Mouse (Mus musculus): ENCODE data around the gene Cldn12. TPM values are rescaled to one million over a fixed set of nuclear protein-coding genes. Genes with fewer than 3 reads are reported as not detected.

Cldn12 gene
- polyA plus RNA-seq, 1 experiment from 2014 or later: 24.6 TPM

DNA sequence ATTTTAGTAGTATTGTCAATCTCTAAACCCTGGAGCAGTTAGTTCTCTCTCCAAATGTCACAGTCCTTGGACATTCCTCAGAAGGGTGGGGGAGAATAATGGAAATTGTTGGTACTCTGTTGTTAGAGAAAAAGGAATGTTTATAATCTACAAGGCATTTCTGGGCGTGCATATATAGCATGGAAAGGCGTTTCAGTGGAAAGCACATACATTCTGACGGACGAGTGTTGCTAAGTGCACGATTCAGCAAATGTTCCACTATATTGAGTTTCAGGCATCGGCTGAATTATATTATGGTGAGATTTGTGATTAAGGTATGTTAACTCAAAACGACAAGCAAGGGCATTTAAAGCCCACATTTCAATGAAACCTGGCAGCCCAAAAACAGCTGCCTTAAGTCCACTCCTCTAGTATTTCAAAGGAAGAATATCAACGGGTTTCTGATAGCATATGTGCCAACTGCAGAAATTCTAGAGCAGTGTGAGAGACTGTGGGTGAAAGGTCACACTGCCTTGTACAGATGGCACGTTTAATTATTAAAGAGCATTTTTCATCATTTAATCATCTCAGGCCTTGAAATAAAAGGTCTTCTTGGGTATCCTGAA is 31.4 kb downstream of the Cldn12 start:
- Histone ChIP-seq H3K4me3 (ENCODE audit: low read depth, low read length) (no peak overlapping the region), H3K27me3 (ENCODE audit: control insufficient read depth, insufficient read depth, low read length) (no peaks in the 10 kb centered on the region), H3K9ac (replicated peaks; ENCODE audit: low read depth, low read length) (no peak overlapping the region), H3K4me1 (ENCODE audit: control insufficient read depth, insufficient read depth, low read length) (no peaks in the 10 kb centered on the region), H3K27ac (ENCODE audit: low read length) (no peak overlapping the region), H3K4me2 (replicated peaks; ENCODE audit: low read depth, low read length) (no peak overlapping the region), H3K36me3 (ENCODE audit: control insufficient read depth, insufficient read depth, low read length) (no peaks in the 10 kb centered on the region), H3K9me3 (ENCODE audit: control insufficient read depth, low read depth, low read length) (no peaks in the 10 kb centered on the region)
- ATAC-seq (ENCODE audit: insufficient number of reproducible peaks, insufficient read depth, low FRiP score, low read depth): no peak
- 40% methylated on average over 9 of the region's 9 CpGs for WGBS

DNA sequence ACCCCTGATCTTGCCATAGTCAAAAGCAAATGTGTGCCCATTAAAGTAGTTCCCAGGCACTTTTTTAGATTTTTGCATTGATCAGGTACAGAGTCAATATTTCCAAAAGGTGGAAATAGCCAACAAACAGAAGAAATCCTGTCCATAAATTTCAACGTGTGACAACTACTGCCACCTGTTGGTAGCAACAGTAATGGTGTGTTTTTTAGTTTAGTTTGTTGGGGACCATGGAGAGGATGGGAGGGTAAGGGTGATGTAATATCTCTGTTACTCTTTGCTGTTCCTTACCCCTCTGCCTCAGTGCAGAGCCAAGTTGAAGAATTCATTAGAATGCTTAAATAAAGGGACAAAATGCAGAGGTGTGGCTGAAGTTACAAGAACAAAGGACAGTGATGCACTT is 33.1 kb downstream of the Cldn12 start:
- no peak for ATAC-seq (ENCODE audit: insufficient number of reproducible peaks, insufficient read depth, low FRiP score, low read depth)
- Histone ChIP-seq H3K4me1 (ENCODE audit: control insufficient read depth, insufficient read depth, low read length) (no peaks in the 10 kb centered on the region), H3K9me3 (ENCODE audit: control insufficient read depth, low read depth, low read length) (no peaks in the 10 kb centered on the region), H3K4me2 (replicated peaks; ENCODE audit: low read depth, low read length) (no peak overlapping the region), H3K27ac (ENCODE audit: low read length) (no peak overlapping the region), H3K9ac (replicated peaks; ENCODE audit: low read depth, low read length) (no peak overlapping the region), H3K27me3 (ENCODE audit: control insufficient read depth, insufficient read depth, low read length) (no peaks in the 10 kb centered on the region), H3K4me3 (ENCODE audit: low read depth, low read length) (no peak overlapping the region), H3K36me3 (ENCODE audit: control insufficient read depth, insufficient read depth, low read length) (no peaks in the 10 kb centered on the region)
- 2% methylated on average over 1 of the region's 1 CpGs for WGBS

DNA sequence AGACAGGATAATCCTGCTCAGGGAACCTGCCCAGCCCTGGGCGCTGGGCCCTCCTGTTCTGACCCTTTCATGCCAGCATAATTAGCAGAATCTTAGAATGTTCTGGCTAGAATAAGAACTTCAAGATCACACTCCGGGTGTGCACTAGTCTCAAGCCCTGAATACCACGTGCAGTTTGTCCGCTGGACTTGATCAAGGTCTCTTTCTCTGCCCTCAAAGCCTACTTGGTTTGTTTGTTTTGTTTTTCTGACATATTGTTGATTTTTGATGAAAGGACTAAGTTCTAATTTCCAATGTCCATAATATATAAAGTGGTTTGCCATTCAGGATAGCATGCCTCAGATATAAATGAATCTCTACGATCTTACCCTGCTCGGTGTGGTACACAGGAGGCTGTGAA is 35.7 kb downstream of the Cldn12 start, which contains the start of gene 1700015F17Rik:
TSS of gene 1700015F17Rik (minus strand) at position 101 of the 400 bp plus-strand sequence.
- no peak within 1 kb of the TSS for H3K27ac ChIP-seq (ENCODE audit: low read length)
- no peak for ATAC-seq (ENCODE audit: insufficient number of reproducible peaks, insufficient read depth, low FRiP score, low read depth)
- no peak within 1 kb of the TSS for H3K4me3 ChIP-seq (ENCODE audit: low read depth, low read length)
- H3K9me3 ChIP-seq (ENCODE audit: control insufficient read depth, low read depth, low read length): no peaks in the 10 kb centered on the region
- H3K9ac ChIP-seq (replicated peaks; ENCODE audit: low read depth, low read length): no peak within 1 kb of the TSS
- H3K4me1 ChIP-seq (ENCODE audit: control insufficient read depth, insufficient read depth, low read length): no peaks in the 10 kb centered on the region
- 93% methylated on average over 6 of the region's 6 CpGs for WGBS
- no peaks in the 10 kb centered on the region for H3K36me3 ChIP-seq (ENCODE audit: control insufficient read depth, insufficient read depth, low read length)
- H3K4me2 ChIP-seq (replicated peaks; ENCODE audit: low read depth, low read length): no peak within 1 kb of the TSS
- H3K27me3 ChIP-seq (ENCODE audit: control insufficient read depth, insufficient read depth, low read length): no peaks in the 10 kb centered on the region

DNA sequence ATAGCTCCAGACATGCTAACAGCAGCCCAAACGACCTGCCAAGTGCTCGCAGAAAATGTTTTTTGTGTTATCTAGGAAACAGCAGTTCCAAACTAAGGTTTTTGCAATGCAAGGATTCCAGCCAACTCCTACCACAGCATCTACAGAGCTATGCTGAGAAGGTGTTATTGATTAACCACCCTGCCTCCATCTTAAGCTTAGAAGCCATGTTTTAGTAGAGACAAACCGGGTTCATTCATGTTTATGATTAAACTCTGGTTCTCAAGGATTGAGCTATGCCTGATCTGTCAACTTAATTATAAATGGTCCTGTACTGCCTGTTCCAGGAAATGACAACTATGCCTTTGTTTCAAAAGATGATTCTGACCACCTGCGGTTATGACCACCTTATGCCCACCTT is 38.6 kb downstream of the Cldn12 start:
- WGBS: 75% methylated on average over 4 of the region's 4 CpGs
- Histone ChIP-seq H3K27ac (ENCODE audit: low read length) (no peak overlapping the region), H3K9me3 (ENCODE audit: control insufficient read depth, low read depth, low read length) (no peaks in the 10 kb centered on the region), H3K9ac (replicated peaks; ENCODE audit: low read depth, low read length) (no peak overlapping the region), H3K4me3 (ENCODE audit: low read depth, low read length) (no peak overlapping the region), H3K4me2 (replicated peaks; ENCODE audit: low read depth, low read length) (no peak overlapping the region), H3K36me3 (ENCODE audit: control insufficient read depth, insufficient read depth, low read length) (no peaks in the 10 kb centered on the region), H3K4me1 (ENCODE audit: control insufficient read depth, insufficient read depth, low read length) (no peaks in the 10 kb centered on the region), H3K27me3 (ENCODE audit: control insufficient read depth, insufficient read depth, low read length) (no peaks in the 10 kb centered on the region)
- no peak for ATAC-seq (ENCODE audit: insufficient number of reproducible peaks, insufficient read depth, low FRiP score, low read depth)

DNA sequence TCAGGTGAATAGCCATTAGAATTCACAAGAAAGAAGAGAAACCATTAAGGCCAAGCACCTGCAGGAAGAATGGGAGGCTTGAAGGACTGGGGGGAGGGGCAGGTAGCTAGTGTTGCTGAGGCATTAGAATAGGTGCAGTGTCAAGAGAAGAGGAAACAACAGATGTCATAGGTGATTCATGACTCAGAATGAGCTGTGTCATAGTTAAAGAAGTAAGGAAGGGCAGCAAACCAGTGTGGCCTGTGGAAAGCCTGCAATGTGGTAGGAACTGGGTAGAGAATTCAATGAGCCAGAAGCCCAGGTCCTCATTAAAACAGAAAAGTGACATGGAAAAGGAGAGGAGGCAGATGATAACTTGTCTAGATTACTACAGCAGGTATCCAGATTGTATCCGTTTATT is 49.5 kb downstream of the Cldn12 start:
- no peak overlapping the region for H3K27ac ChIP-seq (ENCODE audit: low read length)
- H3K27me3 ChIP-seq (ENCODE audit: control insufficient read depth, insufficient read depth, low read length): no peaks in the 10 kb centered on the region
- H3K9ac ChIP-seq (replicated peaks; ENCODE audit: low read depth, low read length): no peak overlapping the region
- no peak overlapping the region for H3K4me3 ChIP-seq (ENCODE audit: low read depth, low read length)
- H3K4me2 ChIP-seq (replicated peaks; ENCODE audit: low read depth, low read length): no peak overlapping the region
- H3K4me1 ChIP-seq (ENCODE audit: control insufficient read depth, insufficient read depth, low read length): no peaks in the 10 kb centered on the region
- 71% methylated on average over 1 of the region's 1 CpGs for WGBS
- H3K9me3 ChIP-seq (ENCODE audit: control insufficient read depth, low read depth, low read length): no peaks in the 10 kb centered on the region
- ATAC-seq (ENCODE audit: insufficient number of reproducible peaks, insufficient read depth, low FRiP score, low read depth): no peak
- H3K36me3 ChIP-seq (ENCODE audit: control insufficient read depth, insufficient read depth, low read length): no peaks in the 10 kb centered on the region

Other genes with a start within 250 kb of the Cldn12 start
- gene Cdk14, start 94.6 kb downstream of the Cldn12 start, polyA plus RNA-seq (2014; fragmentation: Nextera tagmentation; extraction: Ambion mirVana): 27.4 and 28.3 TPM in 2 replicates
- gene 1700015F17Rik, start 35.8 kb downstream of the Cldn12 start, polyA plus RNA-seq (2014; fragmentation: Nextera tagmentation; extraction: Ambion mirVana): not detected in 2 replicates
- gene Gtpbp10, start 44.6 kb upstream of the Cldn12 start, polyA plus RNA-seq (2014; fragmentation: Nextera tagmentation; extraction: Ambion mirVana): 27.6 and 30.6 TPM in 2 replicates
- gene Gm8773, start 58.8 kb upstream of the Cldn12 start, polyA plus RNA-seq (2014; fragmentation: Nextera tagmentation; extraction: Ambion mirVana): 1.6 and 2.1 TPM in 2 replicates
- 3.4 and 4.0 TPM in 2 replicates for gene Cfap69, start 149.3 kb upstream of the Cldn12 start, polyA plus RNA-seq (2014; fragmentation: Nextera tagmentation; extraction: Ambion mirVana)
- 10.0 and 10.6 TPM in 2 replicates for gene Steap2, start 179.6 kb upstream of the Cldn12 start, polyA plus RNA-seq (2014; fragmentation: Nextera tagmentation; extraction: Ambion mirVana)
- 12.0 and 14.4 TPM in 2 replicates for gene Steap1, start 234.4 kb upstream of the Cldn12 start, polyA plus RNA-seq (2014; fragmentation: Nextera tagmentation; extraction: Ambion mirVana)